Mouse (Mus musculus) limb, embryonic 10.5 days (tissue): ENCODE data around the gene Kremen1. TPM values are rescaled to one million over a fixed set of nuclear protein-coding genes. Genes with fewer than 3 reads are reported as not detected.

Source experiments
- DNase-seq: peaks from one replicate; pipeline ENCODE4 v3.0.0-alpha.2; 2017; ENCODE audit warnings: low spot score
- H3K27ac ChIP-seq: fragments of 300-500 bp; sonication (generic); 2 replicates; pipeline ENCODE4 v1.5.1; 2016; ENCODE audit warnings: mild to moderate bottlenecking
- H3K27me3 ChIP-seq: fragments of 300-500 bp; sonication (generic); 2 replicates; pipeline ENCODE4 v1.6.1; 2016; ENCODE audit warnings: low read depth, mild to moderate bottlenecking; ENCODE audit not compliant: poor library complexity, severe bottlenecking
- H3K36me3 ChIP-seq: fragments of 300-500 bp; sonication (generic); 2 replicates; pipeline ENCODE4 v1.6.1; 2016; ENCODE audit warnings: mild to moderate bottlenecking, moderate library complexity
- H3K4me1 ChIP-seq: fragments of 300-500 bp; sonication (generic); 2 replicates; pipeline ENCODE4 v1.6.1; 2016
- H3K4me3 ChIP-seq: fragments of 300-500 bp; sonication (generic); 2 replicates; pipeline ENCODE4 v1.5.1; 2016; ENCODE audit warnings: mild to moderate bottlenecking, moderate library complexity
- H3K9me3 ChIP-seq: fragments of 300-500 bp; sonication (generic); replicated peaks from 2 replicates; pipeline ENCODE4 v1.6.1; 2016; ENCODE audit warnings: mild to moderate bottlenecking
- WGBS: fragments of 180-500 bp; shearing (Covaris S2); methylation state at CpG from one replicate; pipeline ENCODE4 v1.1.7; 2016; 5-methylcytosine and 5-hydroxymethylcytosine counted together
- polyA plus RNA-seq: library from polyadenylated mRNA; unstranded; fragments of >200 nt; fragmentation: Nextera tagmentation; extraction: Ambion mirVana; gene quantifications from 2 replicates; pipeline ENCODE4 v1.2.1, GENCODE M21; 2016

The Kremen1 gene
- polyA plus RNA-seq, 1 experiment from 2014 or later: 17.8 TPM

DNA sequence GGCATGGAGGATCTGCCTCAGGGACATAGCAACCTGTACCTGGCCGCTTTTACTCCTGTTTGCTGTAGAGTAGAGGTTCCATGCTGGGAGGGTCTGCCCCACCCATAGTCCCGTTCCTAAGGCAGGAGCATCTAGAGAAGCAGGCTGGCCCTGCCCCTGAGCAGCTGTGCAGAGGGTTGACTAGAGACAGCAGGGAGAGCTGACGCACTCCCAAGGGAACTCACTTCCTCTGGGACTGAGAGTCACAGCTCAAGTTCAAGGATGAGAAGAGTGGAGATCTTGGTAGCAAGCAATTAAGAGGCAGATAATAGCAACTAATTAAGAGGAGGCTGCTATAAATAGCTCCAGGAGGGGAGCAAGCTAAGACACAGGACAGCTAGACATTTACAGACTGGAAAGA lies 88.5 kb downstream of the Kremen1 start:
- Histone ChIP-seq H3K36me3 (no peaks in the 10 kb centered on the region), H3K9me3 (no peaks in the 10 kb centered on the region), H3K4me3 (no peak overlapping the region), H3K27ac (no peak overlapping the region), H3K4me1 (peaks cover 10% of the 10 kb centered on the region), H3K27me3 (no peaks in the 10 kb centered on the region)
- DNase-seq: no peak
- WGBS: 52% methylated on average over 3 of the region's 3 CpGs

DNA sequence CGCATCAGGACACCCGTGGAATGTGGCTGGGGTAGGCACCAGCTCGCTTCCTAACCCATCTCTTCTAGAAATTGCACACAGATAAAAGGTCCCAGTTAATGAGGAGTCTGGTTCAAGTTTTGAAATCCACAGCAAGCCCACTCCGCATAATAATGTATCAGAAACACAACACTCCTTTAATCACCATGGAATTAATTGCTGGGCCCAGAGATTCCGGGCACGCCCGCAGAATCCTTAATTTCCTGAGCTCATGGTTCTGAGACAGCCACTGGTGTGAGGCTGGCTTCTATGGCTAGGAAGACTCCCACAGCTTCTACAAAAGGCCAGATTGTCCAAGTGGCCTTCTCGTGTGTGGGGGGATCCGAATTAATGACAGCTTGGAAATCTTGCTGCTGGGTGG lies 94.0 kb downstream of the Kremen1 start:
- peaks cover 30% of the 10 kb centered on the region for H3K4me1 ChIP-seq
- DNase-seq: no peak
- H3K36me3 ChIP-seq: no peaks in the 10 kb centered on the region
- no peaks in the 10 kb centered on the region for H3K9me3 ChIP-seq
- WGBS: 86% methylated on average over 9 of the region's 9 CpGs
- no peak overlapping the region for H3K4me3 ChIP-seq
- H3K27me3 ChIP-seq: no peaks in the 10 kb centered on the region
- peak overlapping the region; percentile 25; the same call in 1 of the 2 replicates for H3K27ac ChIP-seq

DNA sequence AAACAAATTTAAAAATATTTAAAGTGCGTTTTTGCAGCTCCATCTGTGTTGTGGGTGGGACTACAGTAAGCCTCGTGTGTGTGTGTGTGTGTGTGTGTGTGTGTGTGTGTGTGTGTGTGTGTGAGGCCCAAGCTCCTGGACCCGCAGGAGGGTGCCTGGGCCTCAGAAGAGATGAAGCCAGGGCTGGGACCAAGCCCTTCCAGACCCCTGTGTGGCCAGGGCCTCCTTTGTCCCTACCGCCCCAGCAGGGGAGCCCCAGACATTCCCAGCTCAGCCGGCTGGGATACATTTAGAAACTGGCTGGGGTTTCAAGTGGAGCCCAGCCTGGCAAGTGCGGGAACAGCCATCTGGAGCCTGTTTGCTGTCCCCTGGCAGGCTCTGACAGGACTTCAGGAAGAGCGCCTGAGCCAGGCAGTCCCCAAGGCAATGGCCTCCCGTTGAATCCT lies 95.9 kb downstream of the Kremen1 start:
- Histone ChIP-seq H3K36me3 (no peaks in the 10 kb centered on the region), H3K4me3 (no peak overlapping the region), H3K27ac (peak overlapping the region; percentile 81), H3K27me3 (no peaks in the 10 kb centered on the region), H3K4me1 (peaks cover 30% of the 10 kb centered on the region), H3K9me3 (0 out of 2 replicates have a peak, but pooled peaks cover 5% of the 10 kb centered on the region)
- WGBS: 16% methylated on average over 8 of the region's 8 CpGs
- DNase-seq: peak; percentile 76

DNA sequence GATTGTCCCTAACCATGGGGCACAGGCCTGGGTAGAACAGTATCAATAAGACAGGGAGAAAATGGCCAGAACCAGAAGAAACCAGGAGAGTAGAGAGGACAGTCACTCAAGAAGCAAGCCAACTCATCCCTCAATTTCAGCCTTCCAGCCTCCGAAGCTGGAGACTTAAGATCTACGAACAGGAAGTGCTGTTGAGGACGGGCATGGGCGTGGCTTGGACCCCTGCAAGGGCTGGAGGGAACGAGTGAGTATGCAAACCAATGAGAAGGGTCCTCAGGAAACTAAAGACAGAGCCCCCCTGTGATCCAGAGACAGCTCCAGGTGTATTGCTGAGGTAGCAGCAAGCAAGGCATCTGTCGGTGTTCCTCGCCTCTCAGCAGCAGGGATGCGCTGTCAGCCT lies 97.0 kb downstream of the Kremen1 start:
- H3K27ac ChIP-seq: peak overlapping the region; percentile 81
- 21% methylated on average over 8 of the region's 8 CpGs for WGBS

DNA sequence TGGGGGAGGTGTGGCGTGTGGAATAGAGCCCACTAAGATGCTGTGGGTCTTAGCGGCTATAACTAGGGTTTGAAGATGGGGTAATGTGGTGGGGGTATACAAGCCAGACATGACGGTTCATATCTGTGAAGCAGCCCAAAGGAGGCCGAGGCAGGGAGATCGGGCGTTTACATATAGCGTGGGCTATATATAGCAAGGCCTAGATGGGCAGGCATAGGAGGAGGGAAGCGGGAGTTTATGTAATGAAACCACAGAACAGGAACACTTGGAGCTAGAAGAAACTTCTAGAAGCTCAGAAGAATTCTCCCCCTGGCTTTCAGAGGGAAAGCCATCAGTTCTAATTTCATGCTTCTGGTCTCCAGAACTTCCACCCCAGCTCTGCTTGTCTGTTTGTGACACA lies 97.9 kb downstream of the Kremen1 start:
- DNase-seq: no peak
- Histone ChIP-seq H3K27ac (no peak overlapping the region), H3K36me3 (no peaks in the 10 kb centered on the region), H3K4me3 (no peak overlapping the region), H3K4me1 (peaks cover 30% of the 10 kb centered on the region), H3K9me3 (0 out of 2 replicates have a peak, but pooled peaks cover 5% of the 10 kb centered on the region), H3K27me3 (no peaks in the 10 kb centered on the region)
- 94% methylated on average over 8 of the region's 8 CpGs for WGBS

More for the DNA sequence above, 97.0 kb downstream of the Kremen1 start:
- H3K4me3 ChIP-seq: peak overlapping the region; percentile 23; the same call in 1 of the 2 replicates
- H3K36me3 ChIP-seq: no peaks in the 10 kb centered on the region
- peaks cover 30% of the 10 kb centered on the region for H3K4me1 ChIP-seq
- H3K27me3 ChIP-seq: no peaks in the 10 kb centered on the region
- 0 out of 2 replicates have a peak, but pooled peaks cover 5% of the 10 kb centered on the region for H3K9me3 ChIP-seq
- no peak for DNase-seq

DNA sequence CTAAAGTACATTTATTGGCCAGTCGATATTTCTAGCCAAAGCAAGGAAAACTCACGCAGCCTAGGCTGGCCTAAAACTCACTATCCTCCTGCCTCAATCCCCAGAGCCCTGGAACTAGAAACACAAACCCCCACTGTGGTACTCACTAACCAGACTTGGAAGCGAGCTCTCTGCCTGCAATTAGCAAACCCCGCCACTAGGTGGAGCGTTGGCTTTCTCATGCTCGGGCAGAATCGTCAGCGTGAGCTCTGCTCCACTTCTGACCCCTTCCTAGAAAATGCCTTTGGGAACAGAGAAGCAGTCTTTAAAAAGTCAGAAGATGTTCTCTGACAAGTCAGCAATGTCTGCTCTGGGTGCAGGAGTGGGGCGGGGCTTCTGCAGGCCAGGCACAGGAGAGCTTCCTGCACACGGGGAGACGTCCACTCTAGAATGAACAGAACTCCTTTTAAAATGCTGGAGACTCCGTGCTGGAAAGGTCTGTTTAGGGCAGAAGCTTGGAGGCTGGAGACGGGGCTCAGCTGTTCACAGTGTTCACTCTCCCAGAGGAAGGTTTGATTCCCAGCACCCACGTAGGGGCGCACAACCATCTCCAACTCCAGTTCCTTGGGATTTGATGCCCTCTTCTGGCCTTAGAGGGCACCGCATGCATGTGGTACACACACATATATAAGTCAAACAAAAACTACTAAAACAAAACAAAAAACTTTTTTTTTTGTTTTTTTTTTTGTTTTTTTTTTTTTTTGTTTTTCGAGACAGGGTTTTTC lies 100.5 kb downstream of the Kremen1 start:
- H3K27me3 ChIP-seq: no peaks in the 10 kb centered on the region
- no peak overlapping the region for H3K4me3 ChIP-seq
- H3K4me1 ChIP-seq: peaks cover 31% of the 10 kb centered on the region
- DNase-seq: no peak
- 0 out of 2 replicates have a peak, but pooled peaks cover 5% of the 10 kb centered on the region for H3K9me3 ChIP-seq
- H3K36me3 ChIP-seq: no peaks in the 10 kb centered on the region
- no peak overlapping the region for H3K27ac ChIP-seq
- WGBS: 76% methylated on average over 17 of the region's 17 CpGs

DNA sequence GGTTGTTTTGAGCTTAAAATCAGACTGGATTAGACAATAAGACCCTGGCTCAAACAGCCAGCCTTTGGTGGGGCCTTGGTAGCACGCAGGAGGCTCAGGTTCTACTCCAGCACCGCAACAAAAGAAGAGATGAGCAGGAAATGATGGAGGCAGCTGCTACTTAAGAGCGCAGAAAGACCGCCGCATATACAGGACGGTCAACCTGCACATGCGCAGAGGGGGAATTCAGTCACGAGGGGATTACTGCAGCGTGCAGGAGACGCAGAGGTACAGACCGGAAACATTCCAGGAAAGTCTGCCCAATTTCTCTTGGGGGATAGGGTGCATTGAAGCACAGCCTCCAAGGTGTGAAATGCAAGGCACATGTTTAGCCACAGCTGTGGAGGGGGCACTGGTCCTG lies 103.3 kb downstream of the Kremen1 start:
- WGBS: 93% methylated on average over 11 of the region's 11 CpGs
- DNase-seq: no peak
- peaks cover 14% of the 10 kb centered on the region for H3K27me3 ChIP-seq
- H3K36me3 ChIP-seq: no peaks in the 10 kb centered on the region
- H3K27ac ChIP-seq: no peak overlapping the region
- no peak overlapping the region for H3K4me3 ChIP-seq
- peaks cover 24% of the 10 kb centered on the region for H3K4me1 ChIP-seq
- H3K9me3 ChIP-seq: 0 out of 2 replicates have a peak, but pooled peaks cover 5% of the 10 kb centered on the region

DNA sequence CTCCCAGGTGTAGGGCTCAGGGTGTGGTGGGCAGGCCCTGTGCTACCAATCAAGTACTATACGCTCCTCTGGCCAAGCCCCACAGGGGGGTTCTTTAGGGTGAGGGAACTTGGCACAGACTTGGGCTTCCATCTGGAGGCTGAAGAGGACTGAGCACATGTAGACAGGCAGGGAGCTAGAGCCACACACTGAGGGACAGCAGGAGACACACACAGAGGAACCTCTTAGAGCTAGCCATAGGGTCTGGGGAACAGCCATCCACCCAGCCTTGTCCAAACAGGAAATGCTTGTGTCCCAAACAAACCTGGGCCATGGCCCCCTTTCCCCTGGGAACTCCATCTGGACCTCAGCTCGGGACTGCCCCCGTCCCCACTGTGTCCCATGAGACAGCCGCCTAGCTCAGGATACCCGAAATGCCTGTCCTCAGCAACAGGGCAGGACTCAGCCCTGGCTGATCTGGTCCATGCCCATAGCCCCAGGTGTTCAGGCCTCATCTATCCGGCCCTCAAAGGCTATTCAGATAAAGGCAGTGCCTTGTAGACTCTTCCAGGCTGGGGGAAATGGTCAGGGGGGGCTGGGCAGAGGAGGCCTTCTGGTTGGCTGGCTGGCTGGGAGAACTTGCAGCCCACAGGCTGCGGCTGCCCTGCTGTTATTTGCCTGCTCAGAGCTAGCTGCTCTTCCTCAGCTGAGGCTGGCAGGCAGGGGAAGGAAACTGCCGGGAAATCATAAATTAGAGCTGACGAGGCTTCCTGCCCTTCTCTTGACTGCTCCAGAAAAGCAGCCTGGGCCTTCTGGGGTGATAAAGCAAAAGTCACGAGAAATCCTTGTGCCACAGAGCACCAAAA lies 106.2 kb downstream of the Kremen1 start:
- H3K27ac ChIP-seq: peak overlapping the region; percentile 66
- peaks cover 42% of the 10 kb centered on the region for H3K4me1 ChIP-seq
- H3K36me3 ChIP-seq: no peaks in the 10 kb centered on the region
- DNase-seq: no peak
- no peak overlapping the region for H3K4me3 ChIP-seq
- no peaks in the 10 kb centered on the region for H3K9me3 ChIP-seq
- 30% methylated on average over 10 of the region's 10 CpGs for WGBS
- H3K27me3 ChIP-seq: peaks cover 42% of the 10 kb centered on the region

DNA sequence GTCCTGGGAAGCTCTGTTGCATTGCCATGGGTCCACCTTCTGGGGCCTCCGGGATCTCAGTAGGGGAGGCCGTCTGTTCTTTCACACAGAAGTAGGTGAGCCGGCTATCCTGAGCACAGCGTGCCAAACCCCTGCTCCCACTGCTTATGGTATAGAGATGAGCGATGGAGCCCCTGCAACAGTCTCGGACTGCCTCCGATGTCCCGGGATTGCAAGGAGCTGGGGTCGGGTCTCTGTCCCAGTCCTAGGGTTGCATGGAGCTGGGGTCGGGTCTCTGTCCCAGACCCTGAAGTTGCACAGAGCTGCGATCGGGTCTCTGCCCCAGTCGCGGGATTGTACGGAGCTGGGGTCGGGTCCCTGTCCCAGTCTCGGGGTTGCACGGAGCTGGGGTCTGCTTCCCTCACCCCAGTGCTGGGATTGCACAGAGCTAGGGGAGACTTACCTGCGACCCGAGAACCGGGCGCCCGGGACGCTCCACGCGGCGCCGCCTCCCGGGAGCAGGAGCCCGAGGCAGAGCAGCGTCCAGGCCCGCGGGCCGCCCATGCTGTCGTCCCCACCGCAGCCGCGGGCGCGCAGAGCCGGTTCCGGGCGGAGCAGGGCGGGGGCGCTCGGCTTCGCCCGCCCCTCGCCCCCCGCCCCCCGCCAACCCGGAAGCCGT lies 109.5 kb downstream of the Kremen1 start, which contains the start of gene Emid1:
Gene Emid1, minus strand, starts transcription at position 578 of the 658 bp plus-strand sequence.
- Histone ChIP-seq H3K36me3 (no peaks in the 10 kb centered on the region), H3K4me3 (peak within 1 kb of the TSS; percentile 64), H3K9me3 (no peaks in the 10 kb centered on the region), H3K4me1 (peaks cover 52% of the 10 kb centered on the region), H3K27ac (peak within 1 kb of the TSS; percentile 82), H3K27me3 (peaks cover 48% of the 10 kb centered on the region)
- DNase-seq: peak; percentile 72
- under 1% methylated on average over 41 of the region's 53 CpGs for WGBS

DNA sequence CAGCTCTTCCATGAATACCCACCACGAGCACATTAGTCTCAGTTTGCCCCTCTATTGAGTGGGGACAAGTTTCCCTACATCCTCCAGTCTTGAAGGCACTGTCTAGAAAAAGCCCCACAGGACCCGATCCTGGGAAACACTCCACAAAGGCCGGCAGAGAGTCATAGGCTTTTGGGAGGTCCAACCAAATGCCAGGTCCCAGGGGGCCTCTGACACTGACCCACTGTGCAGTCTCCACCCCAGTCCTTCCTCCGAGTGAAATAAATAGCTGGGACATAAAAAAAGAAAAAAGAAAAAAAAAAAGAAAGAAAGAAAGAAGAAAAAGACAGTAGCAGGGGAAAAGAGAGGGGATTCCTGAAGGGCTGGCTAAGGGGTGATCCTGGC lies 110.1 kb downstream of the Kremen1 start:
- Histone ChIP-seq H3K36me3 (no peaks in the 10 kb centered on the region), H3K4me3 (peak overlapping the region; percentile 64), H3K4me1 (peaks cover 47% of the 10 kb centered on the region), H3K27ac (no peak overlapping the region), H3K9me3 (no peaks in the 10 kb centered on the region), H3K27me3 (peaks cover 48% of the 10 kb centered on the region)
- WGBS: 35% methylated on average over 4 of the region's 4 CpGs
- DNase-seq: no peak

DNA sequence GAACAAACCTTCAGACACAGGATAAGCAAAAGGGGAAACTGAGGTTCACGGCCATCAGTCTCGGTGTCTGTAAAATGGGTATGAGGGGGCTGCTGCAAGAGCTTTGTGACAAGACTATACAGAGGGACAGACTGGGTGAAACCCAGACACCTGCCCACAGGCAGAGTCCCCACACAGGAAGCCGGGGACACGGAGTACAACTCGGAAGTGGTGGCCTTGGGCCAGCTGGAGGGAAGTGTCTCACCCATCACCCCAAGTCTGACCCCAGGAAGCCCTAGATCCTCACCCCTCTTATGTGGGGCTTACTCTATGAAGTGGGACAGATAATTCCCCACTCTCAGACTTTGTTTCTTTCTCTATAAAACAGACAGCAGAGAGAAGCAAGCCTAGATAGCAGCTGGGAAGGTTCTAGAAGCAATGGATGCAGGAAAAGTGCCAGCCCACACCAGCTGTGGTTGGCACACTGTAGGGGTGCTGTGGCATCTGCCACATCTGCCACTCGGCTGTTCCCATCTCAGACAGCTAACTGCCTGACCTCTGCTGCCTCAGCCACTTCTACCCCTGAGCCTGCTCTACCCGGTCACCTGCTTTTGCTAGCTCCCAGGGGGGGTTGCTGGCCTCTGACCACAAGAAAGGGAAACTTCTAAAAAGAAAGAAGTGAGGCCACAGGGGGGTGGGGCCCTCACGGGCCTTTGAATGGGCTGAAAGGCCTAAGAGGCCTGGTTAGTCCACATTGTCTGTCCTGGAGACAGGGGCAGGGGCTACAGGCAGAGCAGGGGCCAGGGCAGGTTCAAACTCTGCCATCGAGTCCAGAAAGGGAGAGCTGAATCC lies 110.7 kb downstream of the Kremen1 start:
- Histone ChIP-seq H3K27me3 (peaks cover 48% of the 10 kb centered on the region), H3K27ac (no peak overlapping the region), H3K36me3 (no peaks in the 10 kb centered on the region), H3K4me1 (peaks cover 43% of the 10 kb centered on the region), H3K4me3 (no peak overlapping the region), H3K9me3 (no peaks in the 10 kb centered on the region)
- no peak for DNase-seq
- WGBS: 66% methylated on average over 9 of the region's 9 CpGs

DNA sequence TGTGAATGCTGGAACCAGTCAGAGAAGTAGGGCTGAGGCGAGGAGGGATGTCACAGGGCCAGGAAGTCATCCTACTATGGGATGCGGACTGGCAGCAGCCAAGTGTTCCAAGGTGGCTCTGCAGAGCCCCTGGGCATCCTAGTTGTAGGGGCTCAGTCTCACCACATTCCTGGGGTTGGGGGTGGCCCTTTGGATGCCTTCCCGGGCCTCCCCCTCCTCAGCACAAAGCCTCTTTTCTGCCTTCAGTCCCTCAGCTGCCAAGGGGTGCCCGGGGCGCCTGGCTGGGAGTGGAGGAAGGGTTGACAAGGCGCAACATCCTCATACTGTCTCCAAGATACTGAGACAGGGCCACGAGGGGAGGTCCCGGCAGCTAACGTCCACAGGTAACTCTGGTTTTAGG lies 111.4 kb downstream of the Kremen1 start:
- H3K4me1 ChIP-seq: peaks cover 38% of the 10 kb centered on the region
- no peaks in the 10 kb centered on the region for H3K36me3 ChIP-seq
- H3K27me3 ChIP-seq: peaks cover 48% of the 10 kb centered on the region
- 85% methylated on average over 9 of the region's 9 CpGs for WGBS
- no peak overlapping the region for H3K27ac ChIP-seq
- H3K9me3 ChIP-seq: no peaks in the 10 kb centered on the region
- no peak for DNase-seq
- no peak overlapping the region for H3K4me3 ChIP-seq
